Mouse (Mus musculus) CD4-positive helper T cell, adult 2 months (primary cell): Measurements from ENCODE around the gene Bsn.

ENCODE experiments used
- DNase-seq: peaks from one replicate; pipeline ENCODE4 v3.0.0-alpha.2; 2012; ENCODE audit warnings: low read depth, missing footprints, low spot score

Gene Bsn

DNA sequence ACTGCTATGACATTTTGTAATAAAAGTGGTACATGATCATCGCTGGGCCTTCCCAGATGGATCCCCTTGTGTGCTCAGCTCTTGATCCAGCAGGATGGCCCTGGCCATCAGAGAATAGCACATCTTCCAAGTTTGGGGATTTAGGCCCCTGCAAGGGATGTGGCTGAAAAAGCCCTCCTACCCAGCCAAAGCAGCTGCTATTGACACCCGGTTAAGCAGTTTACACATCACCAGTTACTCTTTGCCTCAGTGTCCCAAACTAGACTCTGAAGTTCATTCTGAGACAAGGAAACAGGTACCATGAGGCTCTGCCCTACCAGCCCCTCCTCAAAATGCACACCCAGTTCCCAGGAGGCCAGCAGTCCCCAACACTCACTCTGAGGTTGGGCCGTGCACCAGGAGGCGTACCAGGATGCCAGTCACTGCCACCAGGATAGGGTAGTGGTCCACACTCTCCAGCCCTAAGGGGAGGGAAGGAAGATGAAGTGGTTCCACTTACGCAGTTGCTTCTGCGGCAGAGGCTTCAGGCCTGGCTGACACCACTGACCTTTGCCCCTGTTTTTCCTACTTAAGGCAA is 134.4 kb downstream of the Bsn start:
- DNase-seq, result no peak

DNA sequence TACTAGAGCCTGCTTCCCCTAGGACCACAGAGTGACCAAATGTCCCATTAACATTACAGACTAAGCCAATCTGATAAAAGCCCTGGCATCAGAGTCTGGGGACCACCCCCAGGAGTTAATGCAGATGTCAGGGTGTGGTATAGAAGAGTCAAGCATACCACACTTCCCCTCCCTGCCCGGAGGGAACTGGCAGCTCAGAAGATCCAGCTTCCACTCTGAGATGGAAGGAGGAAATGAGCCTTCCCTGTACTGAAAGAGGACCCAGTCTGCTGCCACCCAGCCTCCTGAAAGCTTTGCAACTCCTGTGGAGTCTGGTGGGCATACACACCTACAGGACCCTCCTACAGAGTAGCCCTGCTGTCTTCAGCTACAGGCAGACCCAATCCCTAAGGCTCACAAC is 135.1 kb downstream of the Bsn start:
- DNase-seq, result no peak

DNA sequence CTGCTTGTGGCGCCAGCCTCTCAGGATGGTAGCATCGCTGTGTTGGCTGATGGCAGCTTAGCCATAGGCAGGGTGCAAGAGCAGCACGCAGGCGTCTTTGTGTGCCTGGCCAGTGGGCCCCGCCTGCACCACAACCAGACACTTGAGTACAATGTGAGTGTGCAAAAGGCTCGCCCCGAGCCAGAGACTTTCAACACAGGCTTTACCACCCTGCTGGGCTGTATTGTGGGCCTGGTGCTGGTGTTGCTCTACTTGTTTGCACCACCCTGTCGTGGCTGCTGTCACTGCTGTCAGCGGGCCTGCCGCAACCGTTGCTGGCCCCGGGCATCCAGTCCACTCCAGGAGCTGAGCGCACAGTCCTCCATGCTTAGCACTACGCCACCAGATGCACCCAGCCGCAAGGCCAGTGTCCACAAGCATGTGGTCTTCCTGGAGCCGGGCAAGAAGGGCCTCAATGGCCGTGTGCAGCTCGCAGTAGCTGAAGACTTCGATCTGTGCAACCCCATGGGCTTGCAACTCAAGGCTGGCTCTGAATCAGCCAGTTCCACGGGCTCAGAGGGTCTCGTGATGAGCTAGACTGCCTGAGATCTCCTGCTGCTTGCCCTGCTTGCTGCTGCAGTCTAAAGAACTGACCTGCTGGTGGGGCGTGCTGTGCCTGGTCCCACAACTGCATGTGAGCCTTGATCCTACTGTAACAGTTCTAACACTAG is 135.7 kb downstream of the Bsn start:
- no peak for DNase-seq

DNA sequence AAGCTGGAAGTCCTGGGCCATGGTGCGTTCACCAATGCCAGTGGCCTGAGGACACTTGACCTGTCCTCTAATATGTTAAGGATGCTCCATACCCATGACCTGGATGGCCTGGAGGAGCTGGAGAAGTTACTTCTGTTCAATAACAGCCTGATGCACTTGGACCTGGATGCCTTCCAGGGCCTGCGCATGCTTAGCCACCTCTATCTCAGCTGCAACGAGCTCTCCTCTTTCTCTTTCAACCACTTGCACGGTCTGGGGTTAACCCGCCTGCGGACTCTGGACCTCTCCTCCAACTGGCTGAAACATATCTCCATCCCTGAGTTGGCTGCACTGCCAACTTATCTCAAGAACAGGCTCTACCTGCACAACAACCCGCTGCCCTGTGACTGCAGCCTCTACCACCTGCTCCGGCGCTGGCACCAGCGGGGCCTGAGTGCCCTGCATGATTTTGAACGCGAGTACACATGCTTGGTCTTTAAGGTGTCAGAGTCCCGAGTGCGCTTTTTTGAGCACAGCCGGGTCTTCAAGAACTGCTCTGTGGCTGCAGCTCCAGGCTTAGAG is 136.4 kb downstream of the Bsn start:
- DNase-seq, result no peak

DNA sequence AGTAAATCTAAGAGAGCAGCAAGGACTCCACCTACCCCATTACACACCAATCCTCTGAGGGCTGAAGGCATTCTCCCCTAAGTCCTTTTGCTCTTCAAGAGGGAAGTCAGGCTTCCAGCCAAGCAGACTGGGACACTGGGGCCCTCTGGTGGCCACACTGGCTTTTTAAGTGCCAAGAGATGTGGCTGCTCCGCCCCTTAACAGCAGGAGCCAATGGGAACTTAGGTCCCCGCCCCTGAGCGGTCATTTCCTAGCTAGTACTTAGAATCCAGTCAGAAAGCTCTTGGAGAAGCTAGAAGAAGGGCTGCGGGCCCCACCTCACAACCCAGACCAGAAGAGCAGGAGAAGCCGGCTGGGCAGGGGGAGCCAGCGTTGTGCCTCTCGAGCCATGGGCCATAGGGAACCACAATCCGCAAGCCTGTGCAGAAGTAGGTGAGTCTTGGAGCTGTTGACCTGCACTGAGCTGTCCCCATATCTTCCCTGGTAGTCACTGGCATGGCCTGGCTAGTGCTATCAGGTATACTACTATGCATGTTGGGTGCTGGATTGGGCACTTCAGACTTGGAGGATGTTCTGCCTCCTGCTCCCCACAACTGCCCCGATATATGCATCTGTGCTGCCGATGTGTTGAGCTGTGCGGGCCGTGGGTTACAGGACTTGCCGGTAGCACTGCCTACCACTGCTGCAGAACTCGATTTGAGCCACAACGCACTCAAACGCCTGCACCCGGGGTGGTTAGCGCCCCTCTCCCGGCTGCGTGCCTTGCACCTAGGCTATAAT is 137.1 kb downstream of the Bsn start, which contains the start of gene Amigo3:
Gene Amigo3 (plus strand): TSS at position 275 of the 780 bp plus-strand sequence.
- peak; percentile 93 for DNase-seq

DNA sequence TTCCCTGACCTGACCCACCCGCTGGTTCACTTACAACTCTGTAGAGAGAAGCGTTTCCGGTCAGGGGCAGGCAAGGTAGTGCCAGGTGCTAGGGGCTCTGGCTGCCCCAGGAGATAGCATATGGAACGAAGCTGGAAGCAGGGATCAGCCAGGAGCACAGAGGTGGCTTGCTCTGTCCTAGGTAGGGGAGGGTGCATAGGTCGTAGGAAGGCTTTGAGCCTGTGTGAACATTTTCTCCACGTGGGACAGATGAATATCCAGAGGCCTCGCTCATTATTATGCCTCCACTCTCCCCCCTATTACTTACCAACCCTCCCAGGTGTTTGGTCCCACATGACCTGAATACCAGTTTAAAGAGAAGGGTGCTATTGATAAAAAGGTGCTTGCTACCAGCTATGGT is 137.8 kb downstream of the Bsn start:
- DNase-seq, result no peak

DNA sequence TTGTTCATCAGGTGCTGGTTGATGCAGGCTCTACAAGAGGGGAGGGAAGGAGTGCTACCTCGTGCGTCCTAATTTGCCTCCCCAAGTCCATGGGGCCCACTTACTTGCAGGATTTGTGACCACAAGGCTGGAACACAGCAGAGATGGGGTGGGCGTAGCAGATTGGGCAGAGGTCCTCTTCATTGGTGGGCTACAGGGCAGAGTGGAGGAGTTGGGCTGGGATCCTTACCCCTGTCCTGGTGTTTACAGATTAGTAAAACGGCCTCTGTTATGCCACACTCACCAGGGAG is 138.3 kb downstream of the Bsn start:
- DNase-seq, result no peak

DNA sequence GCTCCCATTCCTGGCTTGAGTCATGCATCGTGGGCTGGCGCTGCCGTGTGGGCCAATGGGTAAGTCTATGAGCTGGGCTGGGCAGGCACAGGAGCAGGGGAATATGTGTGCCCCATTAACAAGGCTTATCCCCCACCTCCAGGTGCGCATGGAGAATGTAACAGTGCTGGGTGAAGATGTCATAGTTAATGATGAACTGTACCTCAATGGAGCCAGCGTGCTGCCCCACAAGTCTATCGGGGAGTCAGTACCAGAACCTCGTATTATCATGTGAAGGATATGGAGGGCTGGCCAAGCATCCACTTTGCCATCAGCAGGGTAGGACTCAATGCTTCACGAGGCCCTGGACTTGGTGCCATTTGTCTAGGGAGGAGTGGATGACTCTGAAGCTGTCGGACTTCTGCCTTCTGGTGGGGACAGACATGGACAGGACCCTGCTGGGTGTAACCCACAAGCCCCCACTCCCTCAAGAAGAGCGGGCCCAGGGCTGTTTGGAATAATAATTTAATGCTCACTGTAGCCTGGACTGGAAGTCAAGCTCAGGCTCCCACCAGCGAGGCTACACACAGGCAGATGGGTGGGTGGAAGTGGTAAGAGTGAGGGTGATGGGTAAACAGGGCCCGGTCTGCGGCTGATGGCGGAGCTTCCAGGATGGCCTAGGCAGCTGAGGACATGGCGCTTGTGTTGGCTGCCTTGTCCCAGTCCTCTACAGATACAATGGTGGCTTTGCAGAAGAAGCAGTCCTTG is 138.8 kb downstream of the Bsn start:
- DNase-seq, result no peak

DNA sequence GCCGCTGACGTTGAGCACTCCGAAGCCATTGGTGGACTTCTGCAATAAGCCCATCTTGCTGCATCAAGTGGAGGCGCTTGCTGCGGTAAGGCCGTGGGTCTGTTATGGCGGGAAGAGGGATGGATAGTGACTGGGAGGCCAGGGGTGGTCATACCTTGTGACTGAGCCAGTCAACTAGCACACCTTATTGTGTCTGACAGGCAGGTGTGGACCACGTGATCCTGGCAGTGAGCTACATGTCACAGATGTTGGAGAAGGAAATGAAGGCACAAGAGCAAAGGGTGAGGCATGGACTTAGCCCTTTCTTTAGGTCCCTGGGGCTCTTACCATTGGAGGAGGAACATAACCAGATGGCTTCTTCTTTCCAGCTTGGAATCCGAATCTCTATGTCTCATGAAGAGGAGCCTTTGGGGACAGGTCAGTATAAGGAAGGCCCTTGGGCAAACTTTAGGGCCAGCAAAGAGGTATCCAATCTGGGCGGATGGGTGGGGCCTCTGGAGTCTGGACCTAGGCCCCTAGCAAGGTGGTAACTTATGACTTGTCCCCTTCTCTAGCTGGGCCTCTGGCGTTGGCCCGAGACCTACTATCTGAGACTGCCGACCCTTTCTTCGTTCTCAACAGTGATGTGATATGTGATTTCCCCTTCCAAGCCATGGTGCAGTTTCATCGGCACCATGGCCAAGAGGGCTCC is 140.5 kb downstream of the Bsn start:
- no peak for DNase-seq

DNA sequence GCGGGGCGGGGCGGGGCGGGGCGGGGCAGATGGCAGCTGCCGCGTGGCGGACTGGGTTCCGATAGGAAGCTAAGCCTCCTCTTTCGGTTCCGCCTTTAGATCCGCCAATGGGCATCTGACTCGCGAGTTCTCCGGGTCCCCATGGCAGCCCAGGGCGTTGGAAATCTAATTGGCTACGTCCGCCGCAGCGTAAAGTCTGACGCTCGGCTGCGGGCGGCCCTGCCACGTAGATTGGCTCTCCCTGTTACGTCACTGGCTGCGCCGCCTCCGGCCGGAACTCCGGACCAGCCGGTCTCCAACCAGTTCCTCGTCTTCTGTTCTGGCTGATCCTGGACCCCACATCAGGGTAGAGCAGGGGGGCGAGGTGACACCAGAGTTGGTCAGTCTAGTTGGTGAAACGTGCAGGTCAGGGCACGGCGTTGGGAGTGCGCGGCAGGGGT is 141.1 kb downstream of the Bsn start, which contains the start of gene Gmppb:
Gene Gmppb (plus strand): TSS at position 227 of the 440 bp plus-strand sequence.
- DNase-seq, result peak; percentile 98

DNA sequence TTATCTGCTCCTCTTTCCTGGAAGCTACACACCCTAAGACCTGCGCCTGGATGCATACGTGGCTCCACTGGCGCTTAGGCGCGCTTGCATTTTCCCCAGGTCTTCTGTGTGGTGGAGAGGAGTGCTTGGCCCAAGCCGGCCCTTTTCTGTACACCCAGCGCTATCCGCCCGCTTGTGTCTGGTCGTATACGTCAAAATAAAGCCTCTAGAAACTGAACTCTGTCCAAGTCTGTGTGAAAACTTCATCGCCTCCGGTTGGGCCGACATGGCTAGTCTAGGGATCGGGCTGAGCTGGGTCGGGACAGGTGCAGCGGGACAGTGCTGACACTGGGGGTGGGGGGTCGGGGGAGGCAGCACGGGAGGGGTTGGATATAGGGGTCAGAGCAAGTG is 141.6 kb downstream of the Bsn start:
- no peak for DNase-seq

DNA sequence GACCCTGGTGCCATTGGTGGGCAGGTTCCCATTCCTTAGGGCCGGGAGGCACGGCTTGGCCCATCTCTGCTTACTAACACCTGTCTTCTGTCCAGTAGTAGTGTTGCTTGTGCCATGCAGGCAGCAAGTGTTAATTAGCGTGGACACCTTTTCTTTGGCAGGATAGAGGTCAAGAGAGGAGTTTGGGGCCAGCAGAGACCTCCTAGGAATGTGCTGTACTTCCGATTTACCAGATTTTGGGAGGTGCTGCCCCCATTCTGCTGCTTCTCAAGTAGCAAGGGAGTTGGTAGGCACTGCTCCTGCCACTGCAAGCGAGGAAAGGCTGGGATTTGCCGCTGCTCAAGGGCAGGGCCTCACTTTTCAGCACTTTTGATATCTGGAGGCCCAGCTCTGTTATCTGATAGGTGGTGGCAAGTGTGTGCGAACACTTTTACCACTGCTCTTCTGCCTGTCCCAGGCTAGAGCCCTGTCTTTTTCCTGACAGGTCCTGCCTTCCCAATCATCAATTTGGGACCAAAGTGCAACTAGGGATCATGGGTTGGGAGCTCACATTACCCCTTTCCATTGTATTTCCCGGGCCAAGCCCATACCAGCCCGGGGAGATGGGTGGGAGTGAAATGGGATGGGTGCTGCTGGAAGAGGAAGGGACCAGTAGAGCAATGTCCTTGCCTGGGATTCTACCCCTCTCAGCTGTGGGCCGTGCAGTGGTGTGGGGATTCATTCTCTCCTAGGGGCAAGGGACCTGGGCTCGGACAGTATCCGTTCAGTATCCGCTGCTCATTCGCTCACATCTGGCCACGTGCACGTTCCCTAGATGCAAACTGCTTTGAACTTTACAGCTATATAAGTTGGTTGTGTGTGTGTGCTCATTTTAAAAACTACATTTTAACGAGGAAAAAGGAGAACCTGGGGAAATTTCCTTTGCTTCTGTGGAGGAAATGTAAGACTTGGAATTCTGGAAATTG is 142.3 kb downstream of the Bsn start:
- DNase-seq, result no peak

DNA sequence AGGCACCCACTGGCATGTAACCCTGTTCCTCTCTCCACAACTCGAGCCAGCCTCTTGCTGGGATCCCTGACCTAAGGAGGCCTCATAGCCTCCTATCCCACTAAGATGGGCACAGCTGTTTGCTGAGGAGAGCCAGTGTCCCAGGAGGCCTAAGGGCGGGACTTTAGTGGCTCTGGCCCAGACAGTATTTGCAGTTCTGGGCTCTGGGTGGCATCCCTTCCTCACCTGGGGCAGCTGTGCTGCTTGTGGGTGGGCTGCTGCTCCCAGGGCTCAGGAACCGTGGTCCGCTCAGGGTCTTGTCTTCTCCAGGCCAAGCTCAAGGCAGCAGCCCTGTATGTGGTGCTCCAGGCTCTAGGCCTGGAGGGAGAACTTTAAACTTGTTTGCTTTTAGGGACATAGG is 143.6 kb downstream of the Bsn start:
- no peak for DNase-seq
